Mouse (Mus musculus) heart, postnatal 0 days (tissue): ENCODE data around the gene Clec4f.

Experiments used
- CTCF ChIP-seq: IDR thresholded peaks from 2 replicates; pipeline ENCODE4 v1.5.1; 2016; ENCODE audit warnings: antibody characterized with exemption, control low read depth, low read depth
- EP300 ChIP-seq: IDR thresholded peaks from 2 replicates; pipeline ENCODE4 v1.6.1; 2016; ENCODE audit warnings: antibody characterized with exemption, low read depth

GRCm38 (mm10) chr6:83614469-83614868 is 41.5 kb downstream of the Clec4f start:
- TF ChIP-seq CTCF (no peak), EP300 (no peak)
